Mouse (Mus musculus) urinary bladder, adult 18-20 months (tissue): ENCODE measurements around the gene Defa35.
"Not testable (repeated sequence)": the region's sequence is repeated elsewhere in the genome, so short reads cannot be mapped to it uniquely, and the experiment has no call there.

Source experiments
- DNase-seq, 2 experiments: peaks; one replicate each; pipeline ENCODE4 v3.0.0; 2022; ENCODE audit warnings: low spot score in 2 of 2, mixed read lengths in 2 of 2

Defa35 gene

GRCm38 (mm10) chr8:21064738-21065137 is at the start of gene Defa35:
Gene Defa35, plus strand, starts transcription at chr8:21065038.
- DNase-seq: not testable (repeated sequence)

- DNase-seq: not testable (repeated sequence)
Observed at GRCm38 (mm10) chr8:21025245-21025644, 39.6 kb upstream of the Defa35 start, which contains the start of gene Defa21. Gene Defa21, plus strand, starts transcription at chr8:21025545.

DNA sequence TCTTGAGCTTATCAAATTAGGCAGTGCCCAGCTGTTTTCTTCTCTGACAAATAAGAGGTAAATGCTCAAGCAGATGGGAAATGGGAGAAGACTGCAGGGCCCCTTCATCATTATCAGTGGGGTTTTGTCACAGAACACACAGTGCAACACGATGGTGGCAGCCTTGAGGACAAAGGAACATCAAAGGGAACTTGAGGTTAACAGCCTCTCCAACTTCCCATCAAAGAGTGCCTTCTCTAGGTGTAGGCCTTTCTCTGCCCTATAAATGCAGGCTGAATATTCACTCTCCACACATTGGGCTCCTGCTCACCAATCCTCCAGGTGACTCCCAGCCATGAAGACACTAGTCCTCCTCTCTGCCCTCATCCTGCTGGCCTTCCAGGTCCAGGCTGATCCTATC is 10.1 kb upstream of the Defa35 start, which contains the start of gene Defa23:
Defa23 (plus strand) TSS at position 301 of the 400 bp plus-strand sequence.
- DNase-seq: not testable (repeated sequence)

GRCm38 (mm10) chr8:21084142-21084541 is 19.3 kb downstream of the Defa35 start, which contains the start of gene Defa25:
Gene Defa25, plus strand, starts transcription at chr8:21084442.
- not testable (repeated sequence) for DNase-seq

DNA sequence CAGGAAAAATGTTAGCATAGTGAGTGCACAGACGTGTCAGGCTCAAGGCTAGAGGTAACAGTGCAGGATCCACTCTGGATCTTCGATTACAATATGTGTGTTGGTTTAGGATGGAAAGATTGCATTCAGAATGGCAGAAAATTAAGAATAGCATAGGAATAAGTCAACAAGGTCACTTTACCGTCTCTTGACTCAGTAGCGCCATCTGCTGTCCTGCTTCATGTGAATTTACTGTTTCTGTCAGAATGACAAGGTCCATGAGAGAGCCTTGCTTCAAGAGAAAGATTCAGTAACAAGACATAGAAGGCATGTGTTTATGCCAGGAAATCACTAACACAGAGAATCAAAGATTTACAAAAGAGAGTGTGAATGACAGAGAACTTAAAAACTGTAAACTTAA is 28.3 kb downstream of the Defa35 start:
- no peak for DNase-seq

DNA sequence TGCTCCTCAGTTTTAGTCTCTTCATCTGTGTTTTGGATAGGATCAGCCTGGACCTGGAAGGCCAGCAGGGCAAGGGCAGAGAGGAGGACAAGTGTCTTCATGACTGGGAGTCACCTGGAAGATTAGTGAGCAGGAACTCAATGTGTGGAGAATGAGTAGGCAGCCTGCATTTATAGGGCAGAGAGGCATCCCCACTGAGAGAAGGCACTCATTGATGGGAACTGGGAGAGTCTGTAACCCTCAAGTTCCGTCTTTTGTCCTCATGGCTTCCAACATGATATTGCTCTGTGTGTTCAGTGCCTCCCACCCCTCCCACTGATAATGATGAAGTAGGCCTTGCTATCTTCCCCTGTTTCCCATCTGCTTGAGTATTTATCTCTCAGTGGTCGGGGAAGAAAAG is 31.1 kb downstream of the Defa35 start, which contains the start of gene Gm14851:
Gm14851 (minus strand) TSS at position 101 of the 400 bp plus-strand sequence.
- DNase-seq: not testable (repeated sequence)
